Mouse (Mus musculus) embryonic fibroblast, embryonic 13.5 days (primary cell): ENCODE measurements around the gene G0s2. TPM values are rescaled to one million over a fixed set of nuclear protein-coding genes. Genes with fewer than 3 reads are reported as not detected.

Experiments
- H3K27ac ChIP-seq: 2 replicates; pipeline ENCODE4 v1.5.1; 2012; ENCODE audit warnings: low read length, control low read depth, inconsistent platforms; ENCODE audit not compliant: insufficient read depth
- H3K4me1 ChIP-seq: 2 replicates; pipeline ENCODE4 v1.6.1; 2011; ENCODE audit warnings: low read length; ENCODE audit not compliant: control insufficient read depth, insufficient read depth
- H3K4me3 ChIP-seq: 2 replicates; pipeline ENCODE4 v1.5.1; 2011; ENCODE audit warnings: mild to moderate bottlenecking, control low read depth, low read length; ENCODE audit not compliant: insufficient read depth
- CTCF ChIP-seq: IDR thresholded peaks from 2 replicates; pipeline ENCODE4 v1.5.1; 2011; ENCODE audit warnings: mild to moderate bottlenecking, control low read depth, low read length, moderate library complexity, borderline replicate concordance; ENCODE audit not compliant: insufficient read depth
- POLR2A ChIP-seq: IDR thresholded peaks from 2 replicates; pipeline ENCODE4 v1.6.1; 2011; ENCODE audit warnings: low read depth, mild to moderate bottlenecking, control low read depth, low read length, moderate library complexity
- polyA plus RNA-seq: library from polyadenylated mRNA; stranded (reverse); fragments of >200 nt; gene quantifications from 2 replicates; pipeline ENCODE4 v1.2.4, GENCODE M21; 2011; ENCODE audit warnings: low read depth; ENCODE audit not compliant: missing spikeins, insufficient read length

The G0s2 gene
- polyA plus RNA-seq, 1 experiment: 3.4 TPM

DNA sequence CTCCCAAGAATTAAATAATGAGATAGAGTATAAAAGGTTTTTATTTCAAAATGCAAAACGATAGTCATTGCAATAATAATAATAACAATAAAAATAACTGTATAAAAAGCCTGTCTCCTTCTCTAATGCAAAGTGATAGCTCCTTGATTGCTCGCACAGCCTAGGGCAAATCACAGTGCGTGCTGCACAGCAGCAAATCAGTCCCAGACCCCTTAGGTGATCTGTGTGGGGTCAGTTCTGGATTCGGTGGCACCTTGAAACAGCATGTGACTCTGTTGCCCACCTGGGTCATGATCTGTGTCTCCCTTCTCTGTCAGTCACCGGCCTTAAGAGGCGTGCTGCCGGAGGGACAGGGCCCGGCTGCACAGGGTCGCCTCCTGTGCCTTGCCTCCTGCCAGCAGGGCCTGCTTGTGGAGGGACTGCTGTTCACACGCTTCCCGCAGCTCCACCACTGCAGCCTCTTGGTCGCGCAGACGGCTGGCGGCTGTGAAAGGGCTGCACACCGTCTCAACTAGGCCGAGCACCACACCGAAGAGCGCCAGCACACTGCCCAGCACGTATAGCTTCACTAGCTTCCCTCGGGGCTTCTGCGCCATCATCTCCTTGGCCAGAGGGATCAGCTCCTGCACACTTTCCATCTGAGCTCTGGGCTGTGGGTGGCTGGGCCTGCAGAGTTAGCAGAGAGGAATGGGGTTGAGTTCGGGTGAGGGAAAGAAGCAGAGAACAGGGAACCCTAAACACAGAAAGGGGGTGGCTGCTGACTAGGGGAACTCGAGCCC lies 691 bp downstream of the G0s2 start:
- H3K4me1 ChIP-seq: no peaks in the 10 kb centered on the region
- H3K27ac ChIP-seq: no peak overlapping the region
- 0 out of 2 replicates have a peak overlapping the region, but pooled peaks have one; percentile 7 for H3K4me3 ChIP-seq
- TF ChIP-seq POLR2A (no peak), CTCF (no peak)

DNA sequence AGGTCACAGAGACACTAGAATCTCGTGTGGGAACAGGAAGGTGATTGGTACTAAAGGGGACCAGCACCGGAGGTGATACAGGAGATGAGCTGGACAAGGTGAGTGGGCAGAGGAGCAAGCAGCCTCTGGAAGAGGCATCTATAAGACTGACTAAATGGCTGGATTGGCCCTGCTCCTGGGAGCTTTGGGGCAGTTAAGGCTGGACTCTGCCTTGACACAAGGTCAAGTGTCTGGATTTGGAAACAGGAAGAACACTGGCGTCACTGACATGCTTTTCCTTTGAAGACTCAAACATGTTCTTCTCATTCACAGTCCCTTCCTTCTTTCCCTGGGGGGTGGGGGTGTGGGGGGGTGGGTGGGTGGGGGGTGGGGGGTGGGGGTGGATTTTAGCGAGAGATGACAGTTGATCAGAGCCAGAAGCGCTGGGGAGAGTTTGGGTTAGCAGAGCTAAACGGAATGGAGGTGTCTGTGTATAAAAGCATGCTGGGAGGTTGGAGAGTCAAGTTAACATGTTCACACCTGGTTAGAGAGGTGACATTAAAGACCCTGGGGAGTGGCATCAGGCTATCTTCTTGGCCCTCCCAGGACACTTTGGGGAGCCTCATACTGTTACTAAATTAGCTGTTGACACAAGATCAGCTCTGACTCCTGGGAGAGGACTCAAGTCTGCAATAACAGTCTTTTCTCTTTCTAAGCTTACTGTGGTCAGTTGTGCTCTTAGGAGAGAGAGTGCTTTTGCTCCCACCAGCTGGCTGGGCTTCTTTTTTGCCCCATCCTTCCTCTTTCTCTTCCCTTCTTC lies 1.9 kb downstream of the G0s2 start:
- no peak overlapping the region for H3K27ac ChIP-seq
- no peaks in the 10 kb centered on the region for H3K4me1 ChIP-seq
- no peak for TF ChIP-seq CTCF
- TF ChIP-seq POLR2A: no peak
- H3K4me3 ChIP-seq: no peak overlapping the region

DNA sequence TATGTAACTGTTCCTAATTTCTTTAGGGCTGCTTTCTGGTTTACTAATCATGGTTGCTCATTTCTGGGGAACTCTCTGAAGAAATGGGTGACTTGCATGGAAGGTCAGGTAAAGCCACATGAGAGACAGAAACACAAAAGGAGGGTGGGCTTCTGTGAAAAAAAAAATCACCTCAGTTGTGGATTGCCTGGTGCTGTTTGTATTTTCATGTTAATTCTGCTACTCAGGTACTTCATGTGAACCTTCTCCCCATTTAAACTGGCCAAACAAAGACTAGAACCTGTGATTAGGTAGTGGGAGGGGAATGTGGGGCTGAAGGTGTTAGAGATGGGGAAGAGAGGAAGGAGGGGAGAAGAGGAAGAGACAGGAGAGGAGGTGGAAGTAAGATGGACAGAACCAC lies 7.3 kb downstream of the G0s2 start:
- TF ChIP-seq POLR2A (no peak), CTCF (no peak)

DNA sequence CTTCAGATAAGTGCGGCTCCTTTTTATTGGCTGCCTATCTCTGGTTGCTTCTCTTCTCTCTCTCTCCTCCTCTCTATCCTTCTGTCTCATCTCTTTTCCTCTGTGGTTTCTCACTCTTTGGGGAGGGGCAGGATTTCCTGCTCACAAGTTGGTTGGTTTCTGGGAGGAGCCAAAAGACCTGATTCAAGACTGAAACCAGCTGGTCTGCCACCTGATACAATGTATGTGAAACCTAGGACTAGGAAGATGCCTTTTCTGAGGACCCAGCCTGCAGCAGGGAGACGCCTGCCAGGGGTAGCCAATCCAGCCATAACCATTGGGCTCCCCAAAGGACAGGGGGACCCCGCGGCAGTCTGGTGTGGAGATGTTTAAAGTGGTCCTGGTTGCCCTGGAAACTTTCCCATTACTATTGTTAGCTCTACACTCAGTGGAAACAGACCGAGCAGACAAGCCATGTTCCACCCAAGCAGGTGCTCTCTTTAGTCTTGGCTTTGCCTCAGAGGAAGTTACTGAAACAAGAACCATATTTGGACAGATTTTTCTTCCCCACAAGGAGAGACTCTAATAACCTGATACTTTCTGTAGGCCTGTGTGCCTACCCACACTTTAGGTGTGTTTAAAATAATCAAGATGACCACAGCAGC lies 8.9 kb downstream of the G0s2 start, which contains the start of gene Hsd11b1:
Gene Hsd11b1 (minus strand): TSS at position 121 of the 644 bp plus-strand sequence.
- TF ChIP-seq POLR2A (no peak), CTCF (no peak)
- H3K27ac ChIP-seq: no peak within 1 kb of the TSS
- H3K4me1 ChIP-seq: no peaks in the 10 kb centered on the region
- no peak within 1 kb of the TSS for H3K4me3 ChIP-seq

More for the DNA sequence above, 7.3 kb downstream of the G0s2 start:
- no peaks in the 10 kb centered on the region for H3K4me1 ChIP-seq
- H3K4me3 ChIP-seq: no peak overlapping the region
- no peak overlapping the region for H3K27ac ChIP-seq

DNA sequence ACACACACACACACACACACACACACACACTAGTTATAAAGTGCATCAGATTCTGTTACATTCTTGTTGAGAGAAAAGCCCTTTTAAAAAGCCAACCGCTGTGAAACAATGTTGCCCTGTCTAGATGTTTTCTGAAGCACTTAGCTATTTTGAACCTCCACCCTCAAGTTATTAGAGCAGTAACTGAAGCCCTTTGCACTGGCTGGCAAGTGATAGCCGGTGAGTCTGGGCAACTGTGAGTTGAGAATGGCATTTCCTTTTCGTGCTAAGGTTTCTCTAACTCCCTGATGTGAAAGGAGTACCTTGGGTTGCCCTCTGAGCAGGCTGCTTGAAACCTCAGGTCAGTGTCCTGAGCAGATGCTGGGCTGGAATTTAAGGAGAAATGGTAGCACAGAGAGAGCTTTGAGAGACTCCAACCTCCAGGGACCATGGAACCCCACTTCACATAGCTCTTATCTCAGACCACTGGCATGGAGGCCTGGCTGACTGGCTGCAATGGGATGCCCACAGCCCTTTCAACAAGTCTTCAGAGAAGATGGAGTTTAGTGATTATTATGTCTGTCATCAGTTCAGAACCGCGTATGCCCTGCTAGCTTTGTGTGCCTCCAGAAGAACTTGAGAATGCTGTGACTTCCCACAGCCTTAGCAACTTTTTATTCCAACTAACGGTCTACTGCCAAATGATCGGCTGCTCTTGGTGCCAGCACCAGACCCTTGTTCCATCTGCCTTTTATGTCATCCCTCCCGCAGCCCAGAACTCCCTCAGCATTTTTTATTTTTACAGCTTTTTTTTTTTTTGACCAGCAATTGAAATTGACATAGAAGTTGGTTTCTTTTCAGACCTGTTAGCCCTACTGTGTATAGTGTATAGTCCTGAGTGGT lies 9.8 kb downstream of the G0s2 start:
- H3K4me3 ChIP-seq: no peak overlapping the region
- TF ChIP-seq POLR2A (no peak), CTCF (no peak)
- no peak overlapping the region for H3K27ac ChIP-seq
- no peaks in the 10 kb centered on the region for H3K4me1 ChIP-seq

DNA sequence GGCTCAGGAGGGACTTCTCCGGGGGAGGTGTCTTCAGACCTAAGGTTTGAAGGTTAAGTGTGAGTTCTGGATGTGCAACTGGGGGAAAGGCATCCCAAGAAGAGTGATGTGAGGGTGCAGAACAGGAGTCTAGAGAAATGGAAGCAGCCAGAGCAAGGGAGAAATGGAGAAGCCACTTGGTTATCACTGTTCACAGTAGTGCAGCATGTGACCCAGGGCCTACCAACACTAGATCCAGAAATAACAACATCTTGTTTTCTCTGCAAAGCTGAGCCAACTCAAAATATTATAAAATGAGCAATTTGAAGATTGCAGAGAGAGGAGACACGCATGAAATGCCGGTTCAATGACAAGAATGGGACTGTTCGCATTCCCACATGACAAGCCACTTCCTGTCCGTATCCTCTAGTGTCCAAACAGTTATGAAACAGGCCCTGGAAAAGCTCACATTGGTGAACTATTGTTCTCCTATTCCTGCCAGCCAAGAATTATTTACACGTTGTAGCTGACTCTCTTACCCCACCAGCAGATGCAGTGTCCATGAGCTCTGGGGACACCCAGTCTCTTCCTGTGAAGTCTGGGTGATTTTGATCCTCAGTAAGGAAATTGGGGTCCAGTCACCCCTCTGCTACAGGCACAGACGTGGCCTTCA lies 11.0 kb downstream of the G0s2 start:
- TF ChIP-seq POLR2A (no peak), CTCF (no peak)
- H3K4me1 ChIP-seq: no peaks in the 10 kb centered on the region
- H3K27ac ChIP-seq: no peak overlapping the region
- no peak overlapping the region for H3K4me3 ChIP-seq

DNA sequence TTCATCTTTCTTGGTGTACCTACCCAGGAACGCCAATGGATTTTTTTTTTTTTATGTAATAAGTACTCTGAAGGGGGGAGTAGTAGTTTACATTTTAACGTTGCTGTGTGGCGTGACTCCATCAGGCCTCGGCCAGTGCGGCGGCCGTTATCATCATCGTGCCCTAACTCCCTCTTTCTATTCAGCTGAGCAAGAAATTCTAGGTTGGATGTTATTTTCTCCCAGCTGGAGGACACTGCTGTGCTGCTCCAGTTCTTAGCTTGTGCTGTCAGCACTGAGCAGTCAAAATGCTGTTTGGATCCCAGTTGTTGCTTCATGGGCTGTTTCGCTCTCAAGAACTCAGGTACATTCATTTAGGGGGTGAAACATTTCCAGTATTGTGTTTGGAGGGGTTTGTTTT lies 13.5 kb downstream of the G0s2 start:
- TF ChIP-seq CTCF: no peak
- TF ChIP-seq POLR2A: no peak
- H3K4me1 ChIP-seq: no peaks in the 10 kb centered on the region
- no peak overlapping the region for H3K4me3 ChIP-seq
- H3K27ac ChIP-seq: no peak overlapping the region

DNA sequence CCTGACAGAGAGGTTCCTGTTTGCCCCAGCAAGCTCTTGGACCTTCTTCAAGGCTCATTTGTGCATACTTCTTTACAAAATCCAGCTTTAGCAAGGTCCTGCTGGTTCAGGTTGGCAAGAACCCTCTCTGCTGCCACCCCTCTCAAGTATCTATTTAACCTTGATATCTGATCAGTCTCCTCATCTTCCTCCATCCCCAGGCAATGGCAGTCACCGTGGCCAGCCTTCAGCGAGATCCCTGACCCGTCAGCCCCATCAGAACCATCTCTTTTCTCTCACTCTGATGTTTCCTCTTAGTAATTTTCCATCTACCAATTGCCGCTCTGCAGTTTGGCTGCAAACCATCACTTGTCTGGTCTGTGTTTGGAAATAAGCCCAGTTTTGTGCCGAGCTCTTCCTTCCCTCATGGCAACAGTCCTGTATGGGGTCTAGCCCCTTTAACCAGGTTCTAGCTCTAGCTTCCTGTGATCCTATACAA lies 16.4 kb downstream of the G0s2 start:
- TF ChIP-seq CTCF (no peak), POLR2A (no peak)
- Histone ChIP-seq H3K4me3 (no peak overlapping the region), H3K4me1 (no peaks in the 10 kb centered on the region), H3K27ac (no peak overlapping the region)
